Mouse (Mus musculus): ENCODE data around the gene Rnf135.

- no peak for TF ChIP-seq CTCF (conservative IDR thresholded peaks at IDR 0.05 in 1 of 2, IDR thresholded peaks at IDR 0.05 in 1 of 2; ENCODE audit: low read depth in 2 of 2, low read length in 2 of 2)
- no peak for TF ChIP-seq POLR2A (IDR thresholded peaks at IDR 0.05; ENCODE audit: low read depth, low read length)
Observed at GRCm38 (mm10) chr11:80237278-80237677, 53.6 kb downstream of the Rnf135 start.

Measured in CH12.LX (cell line).